Mouse (Mus musculus): ENCODE results near the gene Plxnd1. TPM values are rescaled to one million over a fixed set of nuclear protein-coding genes. Genes with fewer than 3 reads are reported as not detected.

The Plxnd1 gene
- total RNA-seq, 2 experiments from 2014 or later = 179 to 224 TPM

GRCm38 (mm10) chr6:115935544-115935943 is 59.3 kb downstream of the Plxnd1 start:
- intact Hi-C loops (cut with DNase I) = no loop called here
- DNase-seq = no peak

- DNase-seq = no peak
- intact Hi-C loops (cut with DNase I) = no loop called here
Measured at GRCm38 (mm10) chr6:115932391-115932790, 62.4 kb downstream of the Plxnd1 start.

GRCm38 (mm10) chr6:115931639-115932038 is 63.2 kb downstream of the Plxnd1 start, which contains the start of gene Rho:
TSS of gene Rho (plus strand) at chr6:115931748.
- no peak for DNase-seq
- intact Hi-C loops (cut with DNase I) = no loop called here

GRCm38 (mm10) chr6:115930018-115930417 is 64.8 kb downstream of the Plxnd1 start:
- intact Hi-C loops (cut with DNase I) = no loop called here
- no peak for DNase-seq

GRCm38 (mm10) chr6:115927292-115928242 is 67.2 kb downstream of the Plxnd1 start:
- DNase-seq = no peak
- intact Hi-C loops (cut with DNase I) = no loop called here

- intact Hi-C loops (cut with DNase I) = no loop called here
- DNase-seq = no peak
Measured at GRCm38 (mm10) chr6:115926416-115926815, 68.4 kb downstream of the Plxnd1 start.

- intact Hi-C loops (cut with DNase I) = no loop called here
- no peak for DNase-seq
Measured at GRCm38 (mm10) chr6:115924829-115925228, 70.0 kb downstream of the Plxnd1 start.

- no peak for DNase-seq
- intact Hi-C loops (cut with DNase I) = no loop called here
Measured at GRCm38 (mm10) chr6:115919876-115920275, 74.9 kb downstream of the Plxnd1 start.

- DNase-seq = no peak
- intact Hi-C loops (cut with DNase I) = no loop called here
Measured at GRCm38 (mm10) chr6:115918615-115919014, 76.2 kb downstream of the Plxnd1 start.

GRCm38 (mm10) chr6:115916611-115917010 is 78.2 kb downstream of the Plxnd1 start:
- no peak for DNase-seq
- intact Hi-C loops (cut with DNase I) = no loop called here

GRCm38 (mm10) chr6:115915601-115916445 is 79.0 kb downstream of the Plxnd1 start:
- intact Hi-C loops (cut with DNase I) = loop anchor here (2.0 kb wide), 1 partner anchor 41 kb away; no protein-coding TSS in a partner anchor
- peak; percentile 64 to 72 for DNase-seq

GRCm38 (mm10) chr6:115914511-115915202 is 80.1 kb downstream of the Plxnd1 start:
- intact Hi-C loops (cut with DNase I) = loop anchor here (2.0 kb wide), 1 partner anchor 42 kb away; no protein-coding TSS in a partner anchor

GRCm38 (mm10) chr6:115913482-115913881 is 81.3 kb downstream of the Plxnd1 start:
- intact Hi-C loops (cut with DNase I) = no loop called here
- no peak for DNase-seq

More at GRCm38 (mm10) chr6:115914511-115915202, 80.1 kb downstream of the Plxnd1 start:
- no peak for DNase-seq

- DNase-seq = no peak
- intact Hi-C loops (cut with DNase I) = no loop called here
Measured at GRCm38 (mm10) chr6:115911763-115912162, 83.0 kb downstream of the Plxnd1 start.

- peak; percentile 81 for DNase-seq
- intact Hi-C loops (cut with DNase I) = no loop called here
Measured at GRCm38 (mm10) chr6:115909940-115910339, 84.9 kb downstream of the Plxnd1 start.

GRCm38 (mm10) chr6:115909052-115909451 is 85.8 kb downstream of the Plxnd1 start:
- intact Hi-C loops (cut with DNase I) = no loop called here
- DNase-seq = no peak

- intact Hi-C loops (cut with DNase I) = no loop called here
- no peak for DNase-seq
Measured at GRCm38 (mm10) chr6:115908421-115908982, 86.3 kb downstream of the Plxnd1 start.

GRCm38 (mm10) chr6:115906871-115907270 is 87.9 kb downstream of the Plxnd1 start:
- DNase-seq = no peak
- intact Hi-C loops (cut with DNase I) = no loop called here

- no peak for DNase-seq
- intact Hi-C loops (cut with DNase I) = no loop called here
Measured at GRCm38 (mm10) chr6:115906455-115906854, 88.3 kb downstream of the Plxnd1 start.

GRCm38 (mm10) chr6:115905568-115905967 is 89.2 kb downstream of the Plxnd1 start:
- no peak for DNase-seq
- intact Hi-C loops (cut with DNase I) = no loop called here
